Mouse (Mus musculus): Measurements from ENCODE around the gene Tbc1d8. TPM values are rescaled to one million over a fixed set of nuclear protein-coding genes. Genes with fewer than 3 reads are reported as not detected.

Tbc1d8 gene
- 5.3 and 5.4 TPM in 2 replicates for polyA plus RNA-seq (2015; fragmentation: Nextera tagmentation; extraction: Ambion mirVana)

GRCm38 (mm10) chr1:39478057-39478895 is at the start of gene Tbc1d8:
TSS of gene Tbc1d8 (minus strand) at chr1:39478755.

GRCm38 (mm10) chr1:39367601-39368266 is 110.8 kb downstream of the Tbc1d8 start, which contains the start of gene Rpl31:
TSS of gene Rpl31 (plus strand) at chr1:39367842.

Other genes starting within 250 kb of the Tbc1d8 start
- 510 and 548 TPM in 2 replicates for gene Rpl31, start 110.9 kb downstream of the Tbc1d8 start, polyA plus RNA-seq (2015; fragmentation: Nextera tagmentation; extraction: Ambion mirVana)
- 10.6 and 12.7 TPM in 2 replicates for gene Cnot11, start 56.2 kb upstream of the Tbc1d8 start, polyA plus RNA-seq (2015; fragmentation: Nextera tagmentation; extraction: Ambion mirVana)
- gene Rnf149, start 98.7 kb upstream of the Tbc1d8 start, polyA plus RNA-seq (2015; fragmentation: Nextera tagmentation; extraction: Ambion mirVana): 14.1 and 16.7 TPM in 2 replicates
- 0.04 and 0.10 TPM in 2 replicates for gene Creg2, start 172.7 kb upstream of the Tbc1d8 start, polyA plus RNA-seq (2015; fragmentation: Nextera tagmentation; extraction: Ambion mirVana)
- gene Rfx8, start 242.2 kb upstream of the Tbc1d8 start, polyA plus RNA-seq (2015; fragmentation: Nextera tagmentation; extraction: Ambion mirVana): 0.11 TPM in 1 of 2 replicates, not detected in the other